Mouse (Mus musculus): ENCODE results near the gene Slc22a15. TPM values are rescaled to one million over a fixed set of nuclear protein-coding genes. Genes with fewer than 3 reads are reported as not detected.
"Not testable (repeated sequence)": the region's sequence is repeated elsewhere in the genome, so short reads cannot be mapped to it uniquely, and the experiment has no call there.

The Slc22a15 gene
- polyA plus RNA-seq, 1 experiment from 2014 or later, result 4.1 TPM

- H3K9ac ChIP-seq (ENCODE audit: low read length), result no peak overlapping the region
- no peak overlapping the region for H3K4me2 ChIP-seq (replicated peaks; ENCODE audit: low read depth)
- 69% methylated on average over 10 of the region's 10 CpGs for WGBS
- 0 out of 2 replicates have a peak overlapping the region, but pooled peaks have one; percentile 24 for H3K27ac ChIP-seq (replicated peaks)
- ATAC-seq (ENCODE audit: low FRiP score, low TSS enrichment) (no peak), DNase-seq (ENCODE audit: low spot score) (no peak)
- H3K27me3 ChIP-seq (ENCODE audit: control insufficient read depth, insufficient read depth, low read length), result no peaks in the 10 kb centered on the region
- H3K36me3 ChIP-seq (ENCODE audit: control insufficient read depth, insufficient read depth, low read length), result no peaks in the 10 kb centered on the region
- no peaks in the 10 kb centered on the region for H3K9me3 ChIP-seq (ENCODE audit: control insufficient read depth, low read length)
- H3K4me3 ChIP-seq (ENCODE audit: low read depth, low read length), result no peak overlapping the region
- no peaks in the 10 kb centered on the region for H3K4me1 ChIP-seq (replicated peaks; ENCODE audit: control insufficient read depth, insufficient read depth)
- TF ChIP-seq CTCF (IDR thresholded peaks at IDR 0.05; ENCODE audit: low read depth) (no peak), EP300 (optimal IDR thresholded peaks at IDR 0.05) (no peak)
These were observed 94.2 kb downstream of the Slc22a15 start for GRCm38 (mm10) chr3:101829881-101830616.

GRCm38 (mm10) chr3:101828595-101828994, 95.7 kb downstream of the Slc22a15 start:
- WGBS, result 45% methylated on average over 3 of the region's 3 CpGs
- no peak for DNase-seq (ENCODE audit: low spot score)
- H3K9me3 ChIP-seq (ENCODE audit: control insufficient read depth, low read length), result no peaks in the 10 kb centered on the region
- no peaks in the 10 kb centered on the region for H3K36me3 ChIP-seq (ENCODE audit: control insufficient read depth, insufficient read depth, low read length)
- H3K9ac ChIP-seq (ENCODE audit: low read length), result no peak overlapping the region
- no peaks in the 10 kb centered on the region for H3K27me3 ChIP-seq (ENCODE audit: control insufficient read depth, insufficient read depth, low read length)
- ATAC-seq (ENCODE audit: low FRiP score, low TSS enrichment), result no peak
- TF ChIP-seq CTCF (IDR thresholded peaks at IDR 0.05; ENCODE audit: low read depth), result no peak
- TF ChIP-seq EP300 (optimal IDR thresholded peaks at IDR 0.05), result no peak
- no peak overlapping the region for H3K4me2 ChIP-seq (replicated peaks; ENCODE audit: low read depth)
- H3K27ac ChIP-seq (replicated peaks), result no peak overlapping the region
- no peak overlapping the region for H3K4me3 ChIP-seq (ENCODE audit: low read depth, low read length)
- H3K4me1 ChIP-seq (replicated peaks; ENCODE audit: control insufficient read depth, insufficient read depth), result no peaks in the 10 kb centered on the region

- Histone ChIP-seq H3K9me3 (ENCODE audit: control insufficient read depth, low read length) (no peaks in the 10 kb centered on the region), H3K4me1 (replicated peaks; ENCODE audit: control insufficient read depth, insufficient read depth) (no peaks in the 10 kb centered on the region), H3K9ac (ENCODE audit: low read length) (no peak overlapping the region), H3K36me3 (ENCODE audit: control insufficient read depth, insufficient read depth, low read length) (no peaks in the 10 kb centered on the region), H3K27ac (replicated peaks) (no peak overlapping the region), H3K4me2 (replicated peaks; ENCODE audit: low read depth) (no peak overlapping the region), H3K4me3 (ENCODE audit: low read depth, low read length) (no peak overlapping the region), H3K27me3 (ENCODE audit: control insufficient read depth, insufficient read depth, low read length) (no peaks in the 10 kb centered on the region)
- 77% methylated on average over 6 of the region's 6 CpGs for WGBS
- no peak for DNase-seq (ENCODE audit: low spot score)
- no peak for TF ChIP-seq CTCF (IDR thresholded peaks at IDR 0.05; ENCODE audit: low read depth)
- no peak for ATAC-seq (ENCODE audit: low FRiP score, low TSS enrichment)
These were observed 97.0 kb downstream of the Slc22a15 start for GRCm38 (mm10) chr3:101827220-101827715.

- no peak overlapping the region for H3K4me3 ChIP-seq (ENCODE audit: low read depth, low read length)
- no peaks in the 10 kb centered on the region for H3K9me3 ChIP-seq (ENCODE audit: control insufficient read depth, low read length)
- DNase-seq (ENCODE audit: low spot score) (no peak), ATAC-seq (ENCODE audit: low FRiP score, low TSS enrichment) (no peak)
- WGBS, result 65% methylated on average over 9 of the region's 9 CpGs
- no peak for TF ChIP-seq CTCF (IDR thresholded peaks at IDR 0.05; ENCODE audit: low read depth)
- no peak for TF ChIP-seq EP300 (optimal IDR thresholded peaks at IDR 0.05)
- H3K27me3 ChIP-seq (ENCODE audit: control insufficient read depth, insufficient read depth, low read length), result no peaks in the 10 kb centered on the region
- no peak overlapping the region for H3K4me2 ChIP-seq (replicated peaks; ENCODE audit: low read depth)
- H3K27ac ChIP-seq (replicated peaks), result no peak overlapping the region
- H3K4me1 ChIP-seq (replicated peaks; ENCODE audit: control insufficient read depth, insufficient read depth), result no peaks in the 10 kb centered on the region
- no peaks in the 10 kb centered on the region for H3K36me3 ChIP-seq (ENCODE audit: control insufficient read depth, insufficient read depth, low read length)
- no peak overlapping the region for H3K9ac ChIP-seq (ENCODE audit: low read length)
These were observed 99.9 kb downstream of the Slc22a15 start for GRCm38 (mm10) chr3:101824338-101824737.

GRCm38 (mm10) chr3:101822052-101822451, 102.2 kb downstream of the Slc22a15 start:
- no peak overlapping the region for H3K4me2 ChIP-seq (replicated peaks; ENCODE audit: low read depth)
- DNase-seq (ENCODE audit: low spot score), result no peak
- 77% methylated on average over 5 of the region's 5 CpGs for WGBS
- no peak for ATAC-seq (ENCODE audit: low FRiP score, low TSS enrichment)
- no peaks in the 10 kb centered on the region for H3K36me3 ChIP-seq (ENCODE audit: control insufficient read depth, insufficient read depth, low read length)
- no peak overlapping the region for H3K27ac ChIP-seq (replicated peaks)
- no peak overlapping the region for H3K4me3 ChIP-seq (ENCODE audit: low read depth, low read length)
- peak; percentile 56 for TF ChIP-seq CTCF (IDR thresholded peaks at IDR 0.05; ENCODE audit: low read depth)
- no peak for TF ChIP-seq EP300 (optimal IDR thresholded peaks at IDR 0.05)
- no peak overlapping the region for H3K9ac ChIP-seq (ENCODE audit: low read length)
- H3K27me3 ChIP-seq (ENCODE audit: control insufficient read depth, insufficient read depth, low read length), result no peaks in the 10 kb centered on the region
- no peaks in the 10 kb centered on the region for H3K9me3 ChIP-seq (ENCODE audit: control insufficient read depth, low read length)
- H3K4me1 ChIP-seq (replicated peaks; ENCODE audit: control insufficient read depth, insufficient read depth), result no peaks in the 10 kb centered on the region

- WGBS, result 89% methylated on average over 3 of the region's 3 CpGs
- not testable (repeated sequence) for H3K9ac ChIP-seq (ENCODE audit: low read length); ATAC-seq (ENCODE audit: low FRiP score, low TSS enrichment); H3K4me2 ChIP-seq (replicated peaks; ENCODE audit: low read depth); H3K4me1 ChIP-seq (replicated peaks; ENCODE audit: control insufficient read depth, insufficient read depth); H3K4me3 ChIP-seq (ENCODE audit: low read depth, low read length); H3K9me3 ChIP-seq (ENCODE audit: control insufficient read depth, low read length); H3K27ac ChIP-seq (replicated peaks); H3K36me3 ChIP-seq (ENCODE audit: control insufficient read depth, insufficient read depth, low read length); DNase-seq (ENCODE audit: low spot score); H3K27me3 ChIP-seq (ENCODE audit: control insufficient read depth, insufficient read depth, low read length)
These were observed 103.5 kb downstream of the Slc22a15 start for GRCm38 (mm10) chr3:101820708-101821107.
